Mouse (Mus musculus) ZHBTc4 (cell line): ENCODE measurements around the gene Samd9l.
"Not testable (repeated sequence)": the region's sequence is repeated elsewhere in the genome, so short reads cannot be mapped to it uniquely, and the experiment has no call there.

ENCODE experiments used
- DNase-seq: peaks from one replicate; pipeline ENCODE4 v3.0.0-alpha.2; 2011; ENCODE audit warnings: low read depth, low spot score

The Samd9l gene

DNA sequence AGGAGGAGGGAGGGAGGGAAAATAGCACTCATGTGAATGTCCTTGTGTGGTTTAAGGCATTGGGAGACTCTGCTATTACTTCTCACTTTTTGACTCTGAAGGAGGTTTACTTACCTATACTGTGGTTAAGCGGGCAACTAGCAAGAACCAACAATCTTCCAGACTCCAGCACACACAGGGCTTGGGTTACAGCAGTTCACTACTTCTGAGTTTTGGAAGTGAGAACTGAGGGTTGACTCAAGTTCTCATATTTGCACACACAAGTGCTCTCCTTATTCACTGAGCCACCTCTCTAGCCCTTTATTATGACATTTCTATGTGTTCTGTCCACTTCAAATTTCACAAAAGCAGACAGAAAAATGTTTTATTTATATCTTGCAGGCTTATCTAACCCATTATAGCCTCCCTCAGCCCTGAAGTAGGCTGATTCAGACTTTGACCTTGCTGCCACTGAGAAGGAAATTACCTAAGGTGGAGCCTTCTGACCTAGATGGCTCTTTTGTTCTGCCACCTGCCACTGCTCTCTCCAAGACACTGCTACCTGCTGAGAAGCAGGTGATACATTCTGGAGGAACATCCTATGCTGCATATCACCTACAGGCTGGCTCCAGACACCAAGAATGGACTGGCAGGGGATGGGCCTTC lies 55.6 kb downstream of the Samd9l start:
- not testable (repeated sequence) for DNase-seq

DNA sequence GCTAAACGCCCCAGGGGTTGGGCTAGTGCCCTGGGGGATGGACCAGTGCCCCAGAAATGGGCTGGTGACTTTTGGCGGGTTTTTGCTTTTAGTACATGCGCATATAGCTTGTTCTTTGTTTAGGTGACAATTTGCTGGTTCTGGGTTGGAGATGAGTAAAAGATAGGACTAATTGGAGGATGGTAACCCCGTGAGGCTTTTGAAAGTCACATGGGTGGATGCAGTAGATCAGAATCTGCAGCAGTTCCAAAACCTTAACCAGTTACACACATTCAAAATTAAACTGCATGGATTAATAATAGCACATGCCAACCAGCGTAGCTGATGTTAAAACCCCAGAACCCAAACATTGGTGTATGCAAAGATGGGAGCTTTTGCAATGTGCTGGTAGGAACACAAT lies 57.9 kb downstream of the Samd9l start:
- DNase-seq, result no peak

DNA sequence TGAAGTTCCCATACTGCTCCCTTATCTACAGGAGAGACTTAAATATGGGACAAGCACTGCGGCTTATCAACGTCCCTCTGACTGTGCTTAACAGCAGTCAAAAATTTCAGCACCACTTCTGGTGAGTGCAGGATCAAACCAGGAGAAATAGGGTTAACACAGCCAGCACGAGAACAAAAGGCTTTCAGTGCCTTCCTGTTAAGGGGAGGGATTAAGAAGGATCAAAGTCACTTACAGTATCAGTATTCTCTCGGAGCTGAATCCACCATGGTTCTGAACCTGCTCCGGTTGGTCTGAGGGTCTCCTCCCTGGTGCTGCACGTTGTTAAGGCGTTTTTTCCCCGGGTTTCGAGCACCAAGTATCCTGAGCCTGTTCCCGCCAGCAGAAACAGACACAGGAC lies 58.4 kb downstream of the Samd9l start:
- not testable (repeated sequence) for DNase-seq

DNA sequence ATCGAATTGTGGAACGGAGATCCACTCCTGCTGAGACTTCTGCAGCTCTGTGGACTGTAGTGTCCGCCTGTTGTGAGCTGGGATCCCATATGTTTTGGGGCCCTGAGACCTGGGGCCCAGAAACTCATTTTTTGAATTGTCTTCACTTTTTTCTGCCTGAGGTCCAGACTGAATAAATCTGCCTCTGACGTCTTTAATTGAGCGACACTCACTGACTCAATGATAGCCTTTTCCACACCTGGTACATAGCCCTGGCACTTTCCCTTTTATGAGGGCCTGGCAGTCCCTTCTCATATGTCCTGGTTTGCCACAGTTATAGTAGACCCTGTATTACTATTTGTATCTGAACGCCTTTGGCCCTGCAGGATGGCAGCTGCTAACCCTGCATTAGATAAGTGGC lies 60.2 kb downstream of the Samd9l start:
- DNase-seq, result not testable (repeated sequence)
